Mouse (Mus musculus) right cerebral cortex, postnatal 25 days (tissue): Measurements from ENCODE around the gene Gm20792.
"Not testable (repeated sequence)": the region's sequence is repeated elsewhere in the genome, so short reads cannot be mapped to it uniquely, and the experiment has no call there.

Experiments
- DNase-seq: peaks from one replicate; pipeline ENCODE4 v3.0.0; 2022

Gm20792 gene

DNA sequence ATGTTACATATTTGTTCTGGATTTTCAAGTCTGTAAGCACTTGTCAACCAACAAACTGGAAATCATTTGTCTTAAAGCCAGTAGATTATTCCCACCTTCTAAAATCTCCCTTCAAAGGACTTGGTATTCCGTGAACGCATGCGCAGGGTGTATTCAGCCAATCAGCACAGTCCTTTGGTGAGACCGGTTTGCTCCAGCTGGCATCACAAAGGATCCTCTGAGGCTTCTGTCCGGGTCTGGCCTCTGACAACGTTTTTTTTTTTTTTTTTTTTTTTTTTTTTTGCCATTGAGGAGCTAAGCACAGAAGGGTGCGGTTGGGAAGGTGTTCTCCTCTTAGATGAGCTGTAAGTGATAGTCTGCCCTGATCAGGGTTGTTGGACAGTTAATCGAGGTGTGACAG is at the start of gene Gm20792:
Gene Gm20792 (plus strand): TSS at position 301 of the 400 bp plus-strand sequence.
- DNase-seq: not testable (repeated sequence)
